Mouse (Mus musculus) monocyte, adult 5-6 weeks (primary cell): ENCODE measurements around the gene Soat2. TPM values are rescaled to one million over a fixed set of nuclear protein-coding genes. Genes with fewer than 3 reads are reported as not detected.

ENCODE experiments used
- ATAC-seq: fragments of 153-309, 156-312 bp; replicated peaks from 2 replicates; pipeline ENCODE4 v1.8.0; 2017; ENCODE audit warnings: mild to moderate bottlenecking; ENCODE audit not compliant: low TSS enrichment, insufficient number of reproducible peaks, severe bottlenecking, poor library complexity, low FRiP score
- total RNA-seq: library from RNA; stranded (forward); fragments of 200-1000, 200-491, 200-594 nt; gene quantifications from 3 replicates; pipeline ENCODE4 v1.2.3, GENCODE M21; 2017

Soat2 gene
- total RNA-seq, 1 experiment from 2014 or later = 6.2 TPM

DNA sequence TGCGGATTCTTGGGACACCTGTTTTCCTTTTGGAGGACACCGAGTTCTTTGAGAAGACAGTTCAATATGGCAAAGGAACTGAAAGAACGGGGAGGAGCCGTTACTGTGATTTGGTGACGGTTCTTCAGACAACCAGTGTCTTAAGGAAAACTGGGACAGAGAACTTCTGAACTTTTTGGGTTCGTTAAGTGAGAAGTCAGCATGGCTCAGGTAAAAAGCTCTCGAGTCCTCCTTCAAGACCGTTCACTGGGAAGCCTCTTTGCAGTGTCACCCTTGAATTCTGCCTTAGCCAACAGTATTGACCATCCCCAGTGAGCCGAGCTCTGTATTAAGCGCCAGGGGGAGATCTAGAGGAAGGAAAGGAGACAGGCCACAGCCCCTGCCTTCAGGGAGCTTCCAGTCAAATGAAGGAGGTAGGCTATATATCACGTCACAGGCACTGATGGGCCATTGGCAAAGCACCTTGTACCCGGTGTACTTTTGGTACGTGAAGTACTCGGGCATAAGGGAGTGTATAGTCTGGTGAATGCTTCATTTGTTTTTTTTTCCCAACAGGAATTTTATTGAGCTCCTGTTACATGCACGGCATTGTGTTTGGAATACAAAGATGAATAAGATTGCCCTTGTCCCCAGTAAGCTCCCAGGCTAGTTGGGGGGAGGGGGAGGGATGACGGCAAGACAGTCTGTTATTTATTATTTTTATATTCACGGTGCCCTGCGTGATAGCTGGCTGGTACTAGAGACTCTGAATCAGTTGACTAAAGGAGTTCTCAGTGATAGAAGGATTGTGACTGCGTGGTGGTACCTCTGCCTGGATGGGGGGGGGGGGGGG, 54.6 kb downstream of the Soat2 start, which contains the start of gene Csad:
TSS of gene Csad (minus strand) at position 51 of the 832 bp plus-strand sequence.
- ATAC-seq = no peak

DNA sequence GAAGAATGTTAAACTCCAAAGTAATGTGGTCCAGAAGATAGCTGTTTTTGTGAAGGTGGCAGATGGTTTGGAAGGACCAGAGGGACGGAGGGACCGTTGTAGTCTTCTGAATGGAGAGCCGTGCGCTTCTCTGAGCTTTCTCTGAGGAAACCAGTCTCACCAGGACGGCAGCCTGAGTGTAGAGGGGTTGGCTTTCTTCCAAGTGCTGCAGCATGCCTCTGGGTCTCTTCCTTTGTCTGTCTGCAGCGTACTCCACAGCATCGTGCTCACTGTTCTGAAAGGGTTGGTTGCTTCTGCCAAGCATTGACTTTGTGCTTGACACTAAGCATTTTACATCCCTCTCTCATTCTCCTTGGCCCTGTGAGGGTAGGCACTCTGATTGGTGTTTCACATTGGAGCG, 55.5 kb downstream of the Soat2 start:
- ATAC-seq = no peak

DNA sequence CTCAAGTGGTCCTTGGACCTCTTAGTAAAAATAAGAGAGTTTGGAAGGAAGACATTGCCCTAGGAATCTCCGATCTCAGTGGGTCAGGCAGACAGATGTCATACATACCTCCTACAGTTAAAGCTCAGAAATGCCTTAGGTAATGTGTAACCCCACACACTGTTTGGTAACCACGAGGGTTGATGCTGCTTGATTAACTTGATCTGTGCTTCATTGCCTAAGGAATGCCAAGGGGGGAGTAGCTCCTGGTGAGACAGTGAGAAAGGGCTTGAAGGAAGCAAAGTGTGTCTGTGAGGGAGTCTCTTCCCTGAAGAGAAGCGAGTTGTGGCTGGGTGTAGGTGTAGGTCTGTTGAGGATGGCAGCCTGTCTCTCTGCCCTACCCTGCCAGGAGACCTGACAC, 57.0 kb downstream of the Soat2 start:
- ATAC-seq = no peak

DNA sequence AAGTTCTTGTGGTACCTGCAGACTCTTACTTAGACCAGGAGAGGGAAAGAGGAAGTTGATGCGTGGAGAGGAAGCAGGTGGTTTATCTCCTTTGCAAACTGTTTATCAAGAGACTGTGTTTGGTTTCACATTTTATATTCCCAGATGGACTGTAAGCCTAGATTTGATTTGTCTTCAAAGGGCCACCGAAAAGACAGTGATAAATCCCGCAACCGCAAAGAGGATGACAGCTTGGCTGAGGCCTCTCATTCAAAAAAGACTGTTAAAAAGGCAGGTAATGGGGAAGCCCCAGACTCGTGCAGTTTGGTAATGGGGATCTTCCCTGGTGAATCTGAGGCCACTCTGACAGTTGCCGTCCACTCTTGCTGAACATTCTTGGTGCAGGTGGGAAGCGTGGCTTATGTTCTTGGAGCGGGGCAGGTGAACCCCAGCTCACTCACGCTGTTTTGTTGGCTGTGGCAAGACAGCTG, 57.8 kb downstream of the Soat2 start:
- ATAC-seq = no peak

DNA sequence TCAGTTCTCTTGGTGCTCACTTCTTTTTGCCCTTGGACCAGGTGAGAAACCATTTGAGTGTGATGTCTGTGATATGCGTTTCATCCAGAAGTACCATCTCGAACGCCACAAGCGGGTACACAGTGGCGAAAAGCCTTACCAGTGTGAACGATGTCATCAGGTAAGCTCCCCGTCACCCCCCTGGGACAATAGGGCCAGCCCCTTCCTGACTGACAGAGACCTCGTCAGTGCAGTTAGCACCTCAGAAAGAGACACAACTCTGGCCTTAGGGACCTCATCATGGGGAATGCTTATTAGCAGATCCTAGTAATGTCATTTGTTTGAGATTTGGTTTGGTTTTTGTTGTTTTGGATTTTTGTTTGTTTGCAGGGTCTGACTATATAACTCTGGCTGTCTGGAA, 58.8 kb downstream of the Soat2 start:
- ATAC-seq = no peak

DNA sequence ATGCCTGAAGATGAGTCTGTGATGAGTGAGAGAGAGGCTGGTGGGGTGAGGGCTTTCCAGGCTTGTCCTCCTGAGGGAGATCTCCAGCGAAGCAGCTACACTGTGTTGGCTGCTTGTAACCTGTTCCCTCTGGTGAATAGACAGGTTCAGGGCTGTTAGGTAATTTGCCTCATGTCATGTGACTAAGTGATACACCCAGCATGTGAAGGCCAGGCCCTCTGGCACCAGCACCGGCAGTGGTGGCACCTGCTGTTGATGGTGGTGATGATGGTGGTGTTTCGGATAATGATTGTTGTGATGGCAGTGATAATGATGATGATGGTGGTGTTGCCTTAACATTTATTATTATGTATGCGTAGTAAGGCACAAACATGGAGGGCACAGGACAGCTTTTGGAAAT, 60.5 kb downstream of the Soat2 start:
- no peak for ATAC-seq

DNA sequence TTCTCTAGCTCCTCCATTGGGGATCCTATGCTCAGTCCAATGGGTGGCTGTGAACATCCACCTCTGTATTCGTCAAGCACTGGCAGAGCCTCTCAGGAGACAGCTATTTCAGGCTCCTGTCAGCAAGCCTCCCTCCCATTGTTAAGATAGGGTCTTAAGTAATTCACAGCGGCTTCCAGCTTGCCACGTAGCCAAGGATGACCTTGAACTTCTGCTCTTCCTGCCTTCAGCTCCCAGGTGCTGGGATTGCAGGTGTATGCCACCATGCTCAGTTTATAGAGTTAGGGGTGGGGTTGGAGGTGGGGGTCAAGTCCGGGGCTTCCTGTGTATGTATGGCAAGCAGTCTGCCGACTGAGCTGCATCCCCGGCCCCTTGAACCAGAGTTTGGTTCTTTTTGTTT, 61.6 kb downstream of the Soat2 start:
- no peak for ATAC-seq

Other genes starting within 250 kb of the Soat2 start
- gene Krt4, start 225.8 kb upstream of the Soat2 start, total RNA-seq = not detected in 3 replicates
- gene Krt79, start 210.2 kb upstream of the Soat2 start, total RNA-seq = not detected in 3 replicates
- gene Krt78, start 196.2 kb upstream of the Soat2 start, total RNA-seq = not detected in 3 replicates
- gene Krt8, start 146.0 kb upstream of the Soat2 start, total RNA-seq = 0.19 to 0.68 TPM in 2 of 3 replicates, not detected in the other
- gene Krt18, start 122.3 kb upstream of the Soat2 start, total RNA-seq = 1.1 to 4.4 TPM (median 3.5 TPM) in 3 replicates
- 248 to 278 TPM (median 251 TPM) in 3 replicates for gene Eif4b, start 76.8 kb upstream of the Soat2 start, total RNA-seq
- 5.7 TPM in 1 of 3 replicates, not detected in the others for gene Tns2, start 50.1 kb upstream of the Soat2 start, total RNA-seq
- gene Spryd3, start 14.3 kb upstream of the Soat2 start, total RNA-seq = 49.3 to 56.3 TPM (median 49.3 TPM) in 3 replicates
- gene Igfbp6, start 6.2 kb upstream of the Soat2 start, total RNA-seq = 0.38 to 1.4 TPM (median 0.68 TPM) in 3 replicates
- gene Zfp740, start 52.7 kb downstream of the Soat2 start, total RNA-seq = 58.9 to 62.9 TPM (median 60.3 TPM) in 3 replicates
- 4.1 to 11.2 TPM (median 8.1 TPM) in 3 replicates for gene Csad, start 54.2 kb downstream of the Soat2 start, total RNA-seq
- gene Itgb7, start 81.4 kb downstream of the Soat2 start, total RNA-seq = 533 to 618 TPM (median 601 TPM) in 3 replicates
- 18.8 to 30.0 TPM (median 26.6 TPM) in 3 replicates for gene Rarg, start 107.0 kb downstream of the Soat2 start, total RNA-seq
- not detected in 3 replicates for gene Gm9918, start 120.0 kb downstream of the Soat2 start, total RNA-seq
- gene Mfsd5, start 128.9 kb downstream of the Soat2 start, total RNA-seq = 30.1 to 39.1 TPM (median 34.0 TPM) in 3 replicates
- 0.76 to 4.6 TPM (median 4.0 TPM) in 3 replicates for gene Espl1, start 145.7 kb downstream of the Soat2 start, total RNA-seq
- gene Pfdn5, start 175.6 kb downstream of the Soat2 start, total RNA-seq = 576 to 776 TPM (median 626 TPM) in 3 replicates
- gene Myg1, start 181.2 kb downstream of the Soat2 start, total RNA-seq = 20.0 to 37.9 TPM (median 27.2 TPM) in 3 replicates
- gene Aaas, start 200.2 kb downstream of the Soat2 start, total RNA-seq = 16.5 to 50.9 TPM (median 46.2 TPM) in 3 replicates
- gene Sp7, start 216.7 kb downstream of the Soat2 start, total RNA-seq = not detected in 3 replicates